Mouse (Mus musculus) inflammation-experienced regulatory T-cells, adult 6 months (primary cell): ENCODE measurements around the gene Pik3cb. TPM values are rescaled to one million over a fixed set of nuclear protein-coding genes. Genes with fewer than 3 reads are reported as not detected.

Experiments
- ATAC-seq: one replicate; pipeline ENCODE4 v1.8.0; 2017
- polyA plus RNA-seq, 3 experiments: library from polyadenylated mRNA; unstranded; fragments of 100-300 nt; shearing (Covaris generic); gene quantifications; one replicate each; pipeline ENCODE4 v1.2.1; 2017

Pik3cb gene
- polyA plus RNA-seq, 3 experiments from 2014 or later = 0.42 to 0.63 (median 0.48) TPM

- ATAC-seq = no peak
Observed at GRCm38 (mm10) chr9:98999881-99000339, 140.5 kb downstream of the Pik3cb start.

- no peak for ATAC-seq
Observed at GRCm38 (mm10) chr9:98994103-98994502, 146.3 kb downstream of the Pik3cb start.

GRCm38 (mm10) chr9:98987131-98987530, 153.3 kb downstream of the Pik3cb start:
- peak; percentile 21 for ATAC-seq

Other genes with a start within 250 kb of the Pik3cb start
- not detected for gene 7420426K07Rik, start 237.5 kb downstream of the Pik3cb start, polyA plus RNA-seq
- gene Foxl2, start 185.3 kb downstream of the Pik3cb start, polyA plus RNA-seq = not detected
- gene Faim, start 154.2 kb downstream of the Pik3cb start, polyA plus RNA-seq = 10 to 100 TPM; 51.4 to 76.6 (median 60.3) TPM
- 1 to 10 TPM in 1 of 3 experiments, under 1 TPM in 2; 0.54 to 1.6 (median 0.88) TPM for gene Gm1123, start 104.9 kb downstream of the Pik3cb start, polyA plus RNA-seq
- not detected for gene Faiml, start 96.6 kb upstream of the Pik3cb start, polyA plus RNA-seq
- gene Cep70, start 102.7 kb upstream of the Pik3cb start, polyA plus RNA-seq = 10 to 100 TPM; 19.6 to 29.6 (median 20.3) TPM
- gene Esyt3, start 217.9 kb upstream of the Pik3cb start, polyA plus RNA-seq = under 1 TPM in 2 of 3 experiments, not detected in 1; 0.43 to 0.48 TPM